Mouse (Mus musculus) ES-Bruce4 (cell line): ENCODE results near the gene Agpat1. TPM values are rescaled to one million over a fixed set of nuclear protein-coding genes. Genes with fewer than 3 reads are reported as not detected.

Experiments used
- H3K27ac ChIP-seq: 2 replicates; pipeline ENCODE4 v1.5.1; 2012; ENCODE audit warnings: low read length, inconsistent platforms; ENCODE audit not compliant: insufficient read depth
- H3K27me3 ChIP-seq: 2 replicates; pipeline ENCODE4 v1.6.1; 2012; ENCODE audit warnings: mild to moderate bottlenecking, low read length, inconsistent platforms; ENCODE audit not compliant: control insufficient read depth, poor library complexity, insufficient read depth, severe bottlenecking
- H3K36me3 ChIP-seq: 2 replicates; pipeline ENCODE4 v1.6.1; 2012; ENCODE audit warnings: inconsistent platforms, mild to moderate bottlenecking, low read length, moderate library complexity; ENCODE audit not compliant: control insufficient read depth, poor library complexity, insufficient read depth, severe bottlenecking
- H3K4me1 ChIP-seq: one replicate; pipeline ENCODE4 v1.8.1; 2011; ENCODE audit warnings: low read length; ENCODE audit not compliant: control insufficient read depth, insufficient read depth
- H3K4me3 ChIP-seq: 2 replicates; pipeline ENCODE4 v1.5.1; 2011; ENCODE audit warnings: low read depth, mild to moderate bottlenecking, low read length
- H3K9ac ChIP-seq: 2 replicates; pipeline ENCODE4 v1.6.1; 2012; ENCODE audit warnings: low read depth, mild to moderate bottlenecking, inconsistent platforms; ENCODE audit not compliant: poor library complexity, severe bottlenecking
- H3K9me3 ChIP-seq: replicated peaks from 2 replicates; pipeline ENCODE4 v1.6.1; 2012; ENCODE audit warnings: mild to moderate bottlenecking, low read length, inconsistent platforms; ENCODE audit not compliant: control insufficient read depth, poor library complexity, insufficient read depth, severe bottlenecking
- CTCF ChIP-seq: IDR thresholded peaks from one replicate; pipeline ENCODE4 v1.8.1; 2011; ENCODE audit warnings: low read depth, low read length
- EP300 ChIP-seq: IDR thresholded peaks from 2 replicates; pipeline ENCODE4 v1.6.1; 2011; ENCODE audit warnings: low read depth, low read length; ENCODE audit not compliant: insufficient read depth
- POLR2A ChIP-seq: IDR thresholded peaks from one replicate; pipeline ENCODE4 v1.8.1; 2011; ENCODE audit warnings: low read length; ENCODE audit not compliant: insufficient read depth
- polyA plus RNA-seq: library from polyadenylated mRNA; stranded (reverse); fragments of >200 nt; gene quantifications from 2 replicates; pipeline ENCODE4 v1.2.4, GENCODE M21; 2011; ENCODE audit warnings: low read depth; ENCODE audit not compliant: missing spikeins, insufficient read depth, insufficient read length

Agpat1 gene
- polyA plus RNA-seq, 1 experiment = 66.8 TPM

DNA sequence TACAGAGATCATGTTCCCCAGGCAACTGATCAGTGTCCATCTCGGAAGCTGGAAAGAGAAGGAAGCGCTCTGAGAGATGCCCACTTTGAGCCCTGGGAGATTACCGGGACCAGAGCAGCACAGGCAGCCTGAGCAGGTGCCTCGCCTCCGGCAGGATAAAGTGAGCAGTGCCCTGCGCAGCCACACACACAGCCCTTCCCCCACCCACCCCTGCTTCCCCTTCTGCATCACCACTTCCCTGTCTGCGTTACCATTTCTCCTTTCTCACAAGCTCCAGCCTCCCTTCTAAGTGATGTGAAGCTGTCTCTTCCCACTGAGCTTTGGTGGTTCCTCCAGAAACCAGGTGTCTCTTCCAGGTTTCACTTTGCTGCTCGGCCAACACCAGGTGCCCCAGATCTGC, 42.9 kb upstream of the Agpat1 start:
- Histone ChIP-seq H3K4me3 (no peak overlapping the region), H3K27me3 (no peaks in the 10 kb centered on the region), H3K27ac (no peak overlapping the region), H3K9me3 (no peaks in the 10 kb centered on the region), H3K9ac (no peak overlapping the region), H3K36me3 (no peaks in the 10 kb centered on the region), H3K4me1 (peaks cover 6% of the 10 kb centered on the region)
- TF ChIP-seq POLR2A (no peak), CTCF (no peak)

- H3K4me1 ChIP-seq = peaks cover 6% of the 10 kb centered on the region
- H3K9ac ChIP-seq = no peak overlapping the region
- no peaks in the 10 kb centered on the region for H3K27me3 ChIP-seq
- TF ChIP-seq POLR2A (no peak), EP300 (peak; percentile 96), CTCF (no peak)
- no peak overlapping the region for H3K4me3 ChIP-seq
- no peaks in the 10 kb centered on the region for H3K9me3 ChIP-seq
- H3K27ac ChIP-seq = 0 out of 2 replicates have a peak overlapping the region, but pooled peaks have one; percentile 1
- no peaks in the 10 kb centered on the region for H3K36me3 ChIP-seq
Observed at GRCm38 (mm10) chr17:34562595-34562994, 41.5 kb upstream of the Agpat1 start.

GRCm38 (mm10) chr17:34563354-34563753, 40.7 kb upstream of the Agpat1 start:
- no peaks in the 10 kb centered on the region for H3K27me3 ChIP-seq
- TF ChIP-seq POLR2A = no peak
- no peak for TF ChIP-seq CTCF
- TF ChIP-seq EP300 = no peak
- peaks cover 6% of the 10 kb centered on the region for H3K4me1 ChIP-seq
- H3K27ac ChIP-seq = peak overlapping the region; percentile 36
- H3K4me3 ChIP-seq = no peak overlapping the region
- no peaks in the 10 kb centered on the region for H3K9me3 ChIP-seq
- no peak overlapping the region for H3K9ac ChIP-seq
- H3K36me3 ChIP-seq = no peaks in the 10 kb centered on the region

DNA sequence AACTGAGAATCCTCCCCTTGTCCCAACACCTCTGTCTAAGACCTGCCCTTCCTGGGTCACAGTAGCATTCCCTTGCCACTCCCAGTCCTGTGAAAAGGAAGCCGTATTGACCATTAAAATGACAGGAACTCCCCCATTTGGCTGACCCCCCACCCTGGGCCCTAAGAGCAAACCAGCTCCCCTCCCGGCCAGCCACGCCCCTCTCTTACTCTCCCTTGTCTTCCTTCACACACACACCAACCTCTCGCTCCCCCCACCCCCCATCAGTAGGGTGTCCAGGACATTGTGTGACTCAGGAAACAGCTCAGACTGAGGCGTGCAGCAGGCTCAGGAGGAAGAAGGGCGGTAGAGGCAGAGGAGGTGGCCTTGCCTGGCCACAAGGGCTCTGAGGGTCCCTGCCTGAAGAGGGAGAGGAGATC, 40.0 kb upstream of the Agpat1 start, which contains the start of gene Notch4:
TSS of gene Notch4 (plus strand) at position 266 of the 419 bp plus-strand sequence.
- no peaks in the 10 kb centered on the region for H3K36me3 ChIP-seq
- H3K27me3 ChIP-seq = no peaks in the 10 kb centered on the region
- peak within 1 kb of the TSS; percentile 40 for H3K27ac ChIP-seq
- peaks cover 6% of the 10 kb centered on the region for H3K4me1 ChIP-seq
- no peaks in the 10 kb centered on the region for H3K9me3 ChIP-seq
- H3K9ac ChIP-seq = peak within 1 kb of the TSS; percentile 15
- H3K4me3 ChIP-seq = peak within 1 kb of the TSS; percentile 41
- TF ChIP-seq EP300 (peak; percentile 84; the same call in 1 of the 2 replicates), POLR2A (no peak), CTCF (no peak)

DNA sequence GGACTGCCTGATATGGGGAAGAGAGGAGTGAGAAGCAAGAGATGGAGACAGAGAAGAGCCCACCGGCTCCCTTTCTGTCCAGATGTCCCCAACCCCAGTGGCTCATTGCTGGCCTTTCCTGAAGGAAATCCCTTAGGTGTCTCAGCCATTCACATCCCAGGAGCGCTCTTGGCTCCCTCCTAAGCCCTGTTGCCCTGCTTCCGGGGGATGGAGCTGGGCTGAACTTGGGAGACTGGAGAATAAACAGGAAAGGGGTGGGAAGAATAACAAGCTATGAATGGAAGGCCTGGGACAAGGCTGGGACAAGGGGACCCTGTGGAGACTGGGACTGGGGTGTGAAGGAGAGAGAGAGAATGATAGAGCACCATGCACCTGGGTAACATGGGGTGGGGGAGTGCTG, 39.3 kb upstream of the Agpat1 start:
- Histone ChIP-seq H3K9ac (peak overlapping the region; percentile 15), H3K36me3 (no peaks in the 10 kb centered on the region), H3K27me3 (no peaks in the 10 kb centered on the region), H3K4me3 (peak overlapping the region; percentile 41), H3K27ac (peak overlapping the region; percentile 40; the same call in 1 of the 2 replicates), H3K9me3 (no peaks in the 10 kb centered on the region), H3K4me1 (peaks cover 6% of the 10 kb centered on the region)
- TF ChIP-seq EP300 = no peak
- TF ChIP-seq CTCF = no peak
- no peak for TF ChIP-seq POLR2A

DNA sequence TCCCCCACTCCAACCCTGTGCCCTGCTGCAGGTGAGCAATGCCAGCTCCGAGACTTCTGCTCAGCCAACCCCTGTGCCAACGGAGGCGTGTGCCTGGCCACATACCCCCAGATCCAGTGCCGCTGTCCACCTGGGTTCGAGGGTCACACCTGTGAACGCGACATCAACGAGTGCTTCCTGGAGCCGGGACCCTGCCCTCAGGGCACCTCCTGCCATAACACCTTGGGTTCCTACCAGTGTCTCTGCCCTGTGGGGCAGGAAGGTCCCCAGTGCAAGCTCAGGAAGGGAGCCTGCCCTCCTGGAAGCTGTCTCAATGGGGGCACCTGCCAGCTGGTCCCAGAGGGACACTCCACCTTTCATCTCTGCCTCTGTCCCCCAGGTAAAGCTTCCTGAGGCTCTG, 36.8 kb upstream of the Agpat1 start:
- Histone ChIP-seq H3K4me1 (peaks cover 6% of the 10 kb centered on the region), H3K27me3 (no peaks in the 10 kb centered on the region), H3K27ac (no peak overlapping the region), H3K9ac (no peak overlapping the region), H3K36me3 (no peaks in the 10 kb centered on the region), H3K9me3 (no peaks in the 10 kb centered on the region), H3K4me3 (no peak overlapping the region)
- TF ChIP-seq EP300 = no peak
- TF ChIP-seq POLR2A = no peak
- no peak for TF ChIP-seq CTCF
